Mouse (Mus musculus) mammary gland, adult 2 months (tissue): Measurements from ENCODE around the gene Slc25a16. TPM values are rescaled to one million over a fixed set of nuclear protein-coding genes. Genes with fewer than 3 reads are reported as not detected.

ENCODE experiments used
- polyA plus RNA-seq: library from polyadenylated mRNA; depleted of rRNA; stranded (reverse); fragments of >200 nt; gene quantifications from 2 replicates; pipeline ENCODE4 v1.2.3, GENCODE M21; 2012; ENCODE audit warnings: low replicate concordance; rRNA removed

The Slc25a16 gene
- polyA plus RNA-seq = 42.9 and 65.4 TPM in 2 replicates

DNA sequence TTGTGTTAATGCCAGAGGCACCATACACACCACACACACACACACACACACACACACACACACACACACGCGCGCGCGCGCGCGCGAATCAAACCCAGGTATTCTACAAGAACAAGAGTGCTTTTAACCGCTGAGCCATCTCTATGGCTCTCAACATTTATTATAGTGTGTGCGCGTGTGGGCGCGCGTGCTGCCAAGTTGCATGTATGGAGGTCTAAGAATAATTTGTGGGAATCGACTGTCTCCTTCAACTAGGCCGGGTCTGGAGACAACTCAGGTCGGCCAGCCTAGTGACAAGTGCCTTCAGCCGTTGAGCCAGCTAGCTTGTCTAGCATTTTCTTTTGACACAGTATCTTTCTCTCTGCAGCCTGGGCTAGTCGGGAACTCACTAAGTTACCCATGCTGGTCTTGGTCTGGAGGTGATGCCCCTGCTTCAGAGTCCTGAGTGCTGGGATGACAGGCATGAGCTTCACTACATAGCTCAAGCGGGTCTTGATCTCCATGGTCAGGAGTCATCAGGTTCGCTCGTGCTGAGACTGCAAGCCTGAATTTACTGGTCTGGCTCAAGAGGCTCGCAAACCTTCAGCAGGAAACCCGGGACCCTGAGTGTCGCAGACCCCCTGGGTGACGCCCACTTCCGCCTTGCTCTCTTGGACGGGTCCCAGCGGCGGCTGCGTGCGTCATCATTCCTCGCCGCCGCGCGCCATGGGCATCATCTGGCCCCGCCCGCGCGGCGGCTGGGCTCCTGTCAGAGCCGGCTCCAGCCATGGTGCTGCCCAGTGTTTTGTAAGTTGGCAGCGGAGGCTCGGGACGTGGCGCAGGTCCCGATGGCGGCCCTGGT lies at the start of gene Slc25a16:
TSS of gene Slc25a16 (plus strand) at position 709 of the 841 bp plus-strand sequence.

DNA sequence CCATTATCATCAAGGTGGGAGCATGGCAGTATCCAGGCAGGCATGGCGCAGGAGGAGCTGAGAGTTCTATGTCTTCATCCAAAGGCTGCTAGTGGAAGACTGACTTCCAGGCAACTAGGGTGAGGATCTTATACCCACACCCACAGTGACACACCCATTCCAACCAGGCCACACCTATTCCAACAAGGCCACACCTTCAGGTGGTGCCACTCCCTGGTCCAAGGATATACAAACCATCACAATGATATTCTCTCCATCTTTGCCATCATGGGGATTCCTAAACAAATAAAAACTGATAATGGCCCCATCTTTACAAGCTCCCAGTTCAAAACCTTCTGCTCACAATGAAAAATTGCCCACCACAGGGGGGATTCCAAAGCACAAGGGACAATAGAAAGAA lies 11.5 kb upstream of the Slc25a16 start, which contains the start of gene Tet1:
TSS of gene Tet1 (minus strand) at position 101 of the 400 bp plus-strand sequence.

DNA sequence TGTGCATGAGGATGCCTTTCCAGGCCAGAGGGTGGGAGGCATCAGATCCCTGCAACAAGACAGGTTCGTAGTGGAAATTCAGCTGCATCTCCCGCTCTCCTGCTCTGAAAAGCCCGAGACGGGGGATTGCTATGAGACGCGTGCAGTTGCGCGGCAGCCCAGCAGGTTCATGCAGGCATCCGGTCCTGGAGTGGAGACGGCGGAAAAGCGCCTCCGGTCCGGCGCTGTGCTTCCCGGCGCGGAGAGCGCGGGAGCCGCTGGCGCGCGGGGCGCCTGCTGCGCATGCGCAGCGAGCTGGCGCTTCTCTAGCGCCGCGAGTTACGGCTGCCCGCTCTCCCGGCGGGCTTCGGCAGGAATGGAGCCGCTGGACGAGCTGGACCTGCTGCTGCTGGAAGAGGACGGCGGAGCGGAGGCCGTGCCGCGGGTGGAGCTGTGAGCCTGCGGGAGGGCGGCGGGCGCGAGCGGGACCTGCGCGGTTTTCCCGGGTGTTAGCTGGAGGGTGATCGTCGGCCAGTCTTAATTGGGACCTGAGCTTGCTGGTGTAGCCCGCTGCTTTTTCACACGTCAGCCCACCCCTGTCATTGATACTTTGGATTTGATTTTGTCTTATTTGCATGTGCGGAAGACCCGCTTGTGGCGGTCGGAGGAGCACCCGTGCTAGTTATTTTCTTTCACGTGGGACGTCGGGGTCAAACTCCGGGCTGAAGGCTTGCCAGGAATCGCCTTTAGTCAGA lies 26.5 kb downstream of the Slc25a16 start, which contains the start of gene Dna2:
TSS of gene Dna2 (plus strand) at position 289 of the 734 bp plus-strand sequence.

DNA sequence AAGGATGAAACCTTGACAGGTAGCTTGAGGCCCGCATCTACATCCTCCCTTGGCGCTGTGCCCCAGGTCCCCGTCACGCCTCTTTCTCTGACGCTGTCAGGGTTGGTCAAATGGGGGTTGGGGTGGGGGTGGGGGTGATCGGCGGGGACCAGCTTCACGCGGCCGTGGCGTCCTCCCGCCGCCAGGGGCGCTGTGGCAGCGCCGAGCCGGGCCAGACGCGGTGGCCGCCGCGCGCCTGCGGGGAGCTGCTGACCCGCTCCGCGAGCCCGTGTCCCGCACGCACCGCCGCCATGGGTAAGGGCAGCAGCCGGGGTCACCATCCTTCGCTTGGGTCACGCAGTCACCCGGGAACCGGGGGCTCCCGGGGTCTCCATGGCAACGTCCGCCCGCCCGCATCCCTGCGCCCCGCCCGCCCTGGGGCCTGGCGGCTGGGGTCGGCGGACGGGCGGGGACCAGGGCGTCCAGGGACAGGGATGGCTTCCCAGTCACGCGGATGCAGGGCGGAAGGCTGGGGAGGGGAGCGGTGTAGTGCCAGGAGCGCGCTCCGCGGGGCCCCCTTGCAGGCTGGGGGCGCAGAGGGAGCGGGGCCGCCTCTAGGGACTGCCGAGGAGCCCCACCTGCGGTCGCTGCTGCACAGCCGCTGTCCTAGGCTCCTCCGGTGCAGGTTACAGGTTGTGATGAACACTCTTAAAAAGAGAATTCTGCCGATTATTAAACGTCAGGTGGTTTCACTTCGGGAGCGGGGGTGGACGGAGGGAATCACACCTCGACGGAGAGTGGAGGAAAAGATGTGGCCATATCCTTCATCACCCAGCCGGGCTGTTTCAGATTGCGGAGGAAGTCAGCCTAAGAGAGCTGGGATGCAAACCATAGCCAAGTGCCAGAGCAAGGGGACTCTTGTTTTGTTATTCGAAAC lies 59.9 kb downstream of the Slc25a16 start, which contains the start of gene Rufy2:
TSS of gene Rufy2 (plus strand) at position 185 of the 916 bp plus-strand sequence.

Other genes starting within 250 kb of the Slc25a16 start
- gene Stox1, start 194.5 kb upstream of the Slc25a16 start, polyA plus RNA-seq = 0.24 and 0.32 TPM in 2 replicates
- 44.8 and 78.6 TPM in 2 replicates for gene Ccar1, start 128.3 kb upstream of the Slc25a16 start, polyA plus RNA-seq
- gene Tet1, start 11.6 kb upstream of the Slc25a16 start, polyA plus RNA-seq = 1.2 and 1.5 TPM in 2 replicates
- 1.9 and 4.0 TPM in 2 replicates for gene Dna2, start 26.4 kb downstream of the Slc25a16 start, polyA plus RNA-seq
- gene Rufy2, start 59.6 kb downstream of the Slc25a16 start, polyA plus RNA-seq = 2.8 and 4.5 TPM in 2 replicates
- gene Hnrnph3, start 103.6 kb downstream of the Slc25a16 start, polyA plus RNA-seq = 6.8 and 15.2 TPM in 2 replicates
- 0.67 and 1.4 TPM in 2 replicates for gene Pbld2, start 103.7 kb downstream of the Slc25a16 start, polyA plus RNA-seq
- gene Pbld1, start 139.5 kb downstream of the Slc25a16 start, polyA plus RNA-seq = 1.4 and 2.6 TPM in 2 replicates
- gene Atoh7, start 179.0 kb downstream of the Slc25a16 start, polyA plus RNA-seq = 0.09 TPM in 1 of 2 replicates, not detected in the other